Mouse (Mus musculus) urinary bladder, postnatal 36 days (tissue): ENCODE results near the gene Agbl1.
"Not testable (repeated sequence)": the region's sequence is repeated elsewhere in the genome, so short reads cannot be mapped to it uniquely, and the experiment has no call there.

Source experiments
- DNase-seq, 2 experiments: peaks; one replicate each; pipeline ENCODE4 v3.0.0; 2022; ENCODE audit warnings: low spot score in 2 of 2, mixed read lengths in 1 of 2

The Agbl1 gene

DNA sequence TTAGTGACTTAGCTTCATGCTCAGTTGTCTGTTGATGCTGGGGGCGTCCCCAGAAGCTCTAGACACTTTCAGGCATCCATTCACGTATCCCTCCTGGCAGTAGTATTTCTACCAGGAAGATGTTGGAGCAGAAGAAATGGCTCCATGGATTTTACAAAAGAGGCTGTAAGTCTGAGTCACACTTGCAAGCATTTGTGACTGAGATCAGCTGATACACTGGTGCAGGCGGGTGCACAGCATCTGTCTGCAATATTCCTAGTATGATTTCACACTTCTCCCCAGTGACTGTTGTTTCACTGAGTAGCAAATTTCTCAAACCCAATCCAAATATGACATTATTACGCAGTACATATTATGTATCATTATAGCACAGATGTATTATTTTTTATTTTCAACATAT, 332.8 kb downstream of the Agbl1 start:
- DNase-seq = no peak

GRCm38 (mm10) chr7:76594566-76595079, 364.9 kb downstream of the Agbl1 start:
- no peak for DNase-seq

- DNase-seq = no peak
These were observed 368.1 kb downstream of the Agbl1 start for GRCm38 (mm10) chr7:76597812-76598211.

DNA sequence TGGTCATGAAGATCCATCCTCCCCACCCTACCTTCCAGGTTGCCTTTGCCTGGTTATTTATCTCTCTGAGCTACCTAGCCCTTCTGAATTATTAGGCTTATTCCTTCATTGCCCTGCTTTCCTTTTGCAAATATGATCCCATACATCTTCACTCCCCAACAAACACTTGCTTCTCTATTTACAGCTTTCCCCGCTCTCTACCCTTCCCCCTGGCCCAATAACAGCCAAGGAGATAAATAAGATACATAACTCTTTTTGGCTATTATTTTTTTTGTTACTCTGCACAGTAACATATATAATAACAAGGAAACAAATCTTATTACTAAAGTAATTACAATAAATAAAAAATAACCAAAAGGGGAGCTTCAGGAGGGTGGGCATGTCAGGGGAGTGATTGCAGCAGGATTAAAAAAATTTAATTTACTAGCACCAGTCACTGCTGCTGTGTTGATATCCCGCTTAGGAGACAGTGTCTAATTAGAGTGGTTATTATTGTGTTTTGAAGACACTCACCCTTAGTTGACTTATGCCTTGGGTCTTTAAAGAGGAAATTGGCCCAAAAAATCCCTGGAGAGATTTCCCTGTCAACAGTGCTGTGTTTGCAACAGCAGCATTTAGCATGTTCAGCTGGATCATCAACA, 370.5 kb downstream of the Agbl1 start:
- no peak for DNase-seq

GRCm38 (mm10) chr7:76629528-76629927, 399.8 kb downstream of the Agbl1 start:
- DNase-seq = no peak

- no peak for DNase-seq
These were observed 421.3 kb downstream of the Agbl1 start for GRCm38 (mm10) chr7:76650984-76651383.

DNA sequence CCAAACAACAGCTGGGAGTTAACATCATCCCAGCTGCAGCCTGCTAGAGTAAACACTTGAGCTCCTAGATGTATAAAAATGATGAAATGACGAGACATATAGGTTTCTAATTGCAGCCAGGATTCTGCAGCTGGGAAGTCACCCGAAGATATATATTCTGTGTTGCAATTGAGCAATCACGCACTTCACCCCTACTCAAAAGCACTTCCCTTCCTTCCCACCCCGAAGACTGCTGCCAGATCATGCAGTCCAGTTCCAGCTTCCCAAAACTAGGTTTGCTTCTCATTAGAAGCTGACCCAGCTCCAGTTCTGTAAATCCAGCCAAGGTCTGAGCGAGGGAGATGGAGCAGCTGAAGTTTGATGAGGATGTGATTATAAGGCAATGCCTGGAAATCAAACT, 431.4 kb downstream of the Agbl1 start:
- DNase-seq = peak in 1 of 2 experiments; percentile 24

DNA sequence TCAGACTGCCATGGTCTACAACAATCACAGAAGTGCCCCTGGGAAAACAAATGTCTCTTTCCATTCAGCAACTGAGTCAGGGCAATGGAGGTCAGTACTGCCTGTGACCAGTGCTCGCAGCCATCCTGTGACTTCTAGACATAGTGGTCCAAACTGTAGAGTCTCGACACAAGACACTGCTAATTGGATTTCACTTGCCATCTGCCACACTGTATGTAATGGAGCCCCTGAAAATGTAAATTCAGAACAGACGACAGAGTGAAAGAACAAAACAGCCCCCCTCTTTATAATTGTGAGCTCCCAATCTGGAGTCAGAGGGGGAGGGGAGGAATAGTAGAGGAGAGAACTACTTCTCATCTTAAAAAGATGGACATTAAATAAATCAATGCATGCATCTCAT, 445.2 kb downstream of the Agbl1 start:
- no peak for DNase-seq

- DNase-seq = no peak
These were observed 471.5 kb downstream of the Agbl1 start for GRCm38 (mm10) chr7:76701224-76701623.

- DNase-seq = not testable (repeated sequence)
These were observed 502.5 kb downstream of the Agbl1 start for GRCm38 (mm10) chr7:76732220-76732619.

- DNase-seq = no peak
These were observed 547.7 kb downstream of the Agbl1 start for GRCm38 (mm10) chr7:76777237-76777855.

DNA sequence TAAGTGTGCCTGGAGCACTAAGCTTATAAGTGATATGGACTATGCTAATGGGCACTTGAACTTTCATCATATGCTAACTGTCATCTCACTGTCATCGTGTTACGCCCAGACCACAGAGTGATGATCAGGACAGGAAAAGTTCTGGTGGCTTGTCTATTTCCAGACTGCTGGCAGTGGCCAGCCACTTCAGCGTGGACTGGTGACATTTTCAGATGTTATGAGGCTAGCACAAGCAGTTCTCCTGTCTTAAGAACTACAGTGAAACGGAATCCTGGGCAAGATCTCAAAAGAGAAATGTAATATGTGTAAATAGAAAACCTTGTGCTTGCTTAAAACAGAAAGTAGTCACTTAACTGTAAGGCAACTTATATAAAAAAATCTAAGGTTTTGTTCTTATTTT, 550.8 kb downstream of the Agbl1 start:
- no peak for DNase-seq

DNA sequence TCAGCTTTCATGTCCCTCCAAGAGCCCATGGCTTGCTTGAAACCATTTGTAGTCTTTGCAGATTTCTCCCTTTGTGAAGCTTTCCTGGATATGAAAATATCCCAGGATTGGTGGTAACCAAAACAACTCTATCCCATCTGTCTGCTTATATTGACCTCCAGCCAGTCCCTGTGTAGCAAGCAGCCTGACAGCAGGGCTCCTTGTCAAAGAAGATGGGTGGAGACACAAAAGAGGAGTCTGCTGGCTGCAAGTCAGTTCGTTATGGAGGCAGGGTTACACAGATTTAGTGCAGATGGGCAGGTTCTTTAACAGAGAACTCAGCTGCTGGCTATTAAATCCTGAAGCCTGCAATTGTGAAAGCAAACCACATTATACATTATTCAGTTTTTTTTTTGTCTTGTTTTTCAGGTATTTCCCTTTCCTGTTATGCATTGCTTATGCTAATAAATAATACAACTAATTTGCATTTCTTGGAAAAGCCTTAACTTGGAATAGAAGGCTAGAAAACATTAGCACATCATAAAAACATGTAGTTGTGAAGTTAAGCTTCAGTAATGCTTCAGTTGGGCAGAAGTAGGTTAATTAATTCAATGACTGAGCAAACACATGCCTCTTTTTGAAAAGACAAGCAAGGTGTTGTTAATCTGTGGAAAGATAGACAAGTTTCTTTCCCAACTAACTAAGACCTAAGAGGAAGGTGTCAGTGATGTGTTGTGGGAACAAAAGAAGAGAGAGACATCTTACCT, 559.0 kb downstream of the Agbl1 start:
- DNase-seq = peak in 1 of 2 experiments; percentile 2

DNA sequence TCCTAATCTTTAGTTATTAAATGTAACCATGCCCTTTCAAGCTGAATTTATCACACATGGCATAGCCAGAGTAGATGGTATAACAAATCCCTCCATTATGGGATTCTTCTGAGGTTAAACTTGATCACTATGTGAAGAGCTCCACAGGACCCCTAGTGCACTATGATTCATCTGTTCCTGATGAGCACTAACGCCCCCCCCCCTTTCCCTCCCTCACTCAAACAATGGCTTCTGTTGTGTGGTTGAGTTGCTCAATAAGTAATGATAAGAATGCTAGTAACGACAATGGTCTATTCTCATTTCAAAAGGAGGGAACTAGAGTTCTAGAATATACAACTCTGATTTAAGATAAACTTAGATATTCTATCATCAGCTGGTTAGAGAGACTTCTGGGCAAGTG, 560.4 kb downstream of the Agbl1 start:
- no peak for DNase-seq

GRCm38 (mm10) chr7:76791247-76791646, 561.6 kb downstream of the Agbl1 start:
- DNase-seq = no peak

- no peak for DNase-seq
These were observed 580.3 kb downstream of the Agbl1 start for GRCm38 (mm10) chr7:76810003-76810402.

- no peak for DNase-seq
These were observed 590.9 kb downstream of the Agbl1 start for GRCm38 (mm10) chr7:76820571-76820970.

DNA sequence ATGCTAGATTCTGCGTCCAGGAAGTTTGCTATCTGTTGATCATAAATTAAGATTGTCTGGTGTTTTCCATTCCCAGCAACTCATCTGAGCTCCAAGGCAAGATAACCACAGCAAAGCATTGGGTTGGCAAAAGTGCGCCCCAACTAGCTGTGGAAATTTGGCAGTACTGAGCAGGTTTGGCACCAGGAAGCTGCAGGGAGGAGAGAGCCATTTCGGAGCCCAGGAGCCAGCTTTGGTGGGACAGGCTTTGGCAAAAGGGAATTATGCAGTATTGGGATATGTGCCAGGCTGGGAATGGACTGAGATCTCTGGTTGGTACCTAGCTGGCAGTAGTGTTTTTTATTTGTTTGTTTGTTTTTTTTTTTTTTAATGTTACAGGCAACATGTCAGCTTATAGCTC, 612.5 kb downstream of the Agbl1 start:
- no peak for DNase-seq

DNA sequence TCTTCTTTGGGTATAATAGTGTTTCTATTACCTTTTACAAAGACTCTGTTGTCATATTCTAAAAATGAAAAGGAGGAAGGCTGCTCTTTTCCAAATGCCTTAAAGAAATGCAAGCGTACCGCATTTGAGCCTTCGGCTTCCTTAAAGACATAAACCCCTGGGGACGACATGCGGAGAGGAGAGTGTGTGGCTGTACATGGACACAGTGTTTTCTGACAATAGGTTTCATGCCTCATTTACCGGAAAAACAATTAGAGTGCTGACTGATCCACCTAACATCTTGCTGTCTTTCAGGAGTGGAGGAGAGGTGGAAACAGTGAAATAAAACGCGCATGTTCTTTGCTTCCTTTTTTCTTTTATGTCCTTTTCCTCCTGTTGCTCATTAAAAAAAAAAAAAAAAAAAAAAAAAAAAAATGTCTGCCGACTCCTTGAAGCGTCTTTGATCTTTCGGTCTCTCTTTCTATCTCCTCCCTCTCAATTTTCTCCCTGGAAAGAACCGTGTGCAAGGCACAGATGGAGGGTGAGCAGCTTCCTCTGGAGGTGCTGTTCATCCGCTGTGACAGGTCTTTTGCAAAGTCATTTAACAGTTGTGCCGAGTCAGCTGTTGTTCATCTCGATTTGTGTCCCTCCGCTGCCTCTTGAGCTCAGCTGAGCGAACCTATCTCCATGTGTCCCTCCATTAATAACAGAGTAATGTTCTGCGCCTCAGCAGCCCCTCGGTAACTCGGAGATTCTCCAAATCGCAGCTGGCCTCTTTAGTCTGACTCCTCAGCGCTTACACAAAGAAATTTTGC, 659.9 kb downstream of the Agbl1 start:
- DNase-seq = no peak

- no peak for DNase-seq
These were observed 674.4 kb downstream of the Agbl1 start for GRCm38 (mm10) chr7:76904096-76904495.

DNA sequence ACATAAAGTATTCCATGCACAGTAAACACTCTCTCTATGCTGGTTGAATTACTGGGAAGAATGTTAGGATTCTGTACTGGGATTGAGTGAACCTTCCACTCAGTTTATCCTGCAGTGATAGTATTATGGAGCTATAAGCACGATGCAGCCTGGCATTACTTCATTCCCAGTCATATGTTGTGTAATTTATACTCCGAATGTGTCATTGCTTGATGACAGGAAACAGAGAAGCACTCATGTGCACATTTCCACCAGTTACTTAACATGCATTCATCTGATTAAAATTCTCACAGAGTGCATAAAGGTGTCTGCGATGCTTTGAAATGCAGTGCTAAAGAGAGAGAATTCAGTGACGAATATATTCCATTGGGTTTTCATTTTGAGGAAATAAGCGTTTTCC, 682.0 kb downstream of the Agbl1 start:
- DNase-seq = no peak

- no peak for DNase-seq
These were observed 689.2 kb downstream of the Agbl1 start for GRCm38 (mm10) chr7:76918871-76919270.
